18 mouse cellular contexts compared by ENCODE assay signal in the genomic region with DNA sequence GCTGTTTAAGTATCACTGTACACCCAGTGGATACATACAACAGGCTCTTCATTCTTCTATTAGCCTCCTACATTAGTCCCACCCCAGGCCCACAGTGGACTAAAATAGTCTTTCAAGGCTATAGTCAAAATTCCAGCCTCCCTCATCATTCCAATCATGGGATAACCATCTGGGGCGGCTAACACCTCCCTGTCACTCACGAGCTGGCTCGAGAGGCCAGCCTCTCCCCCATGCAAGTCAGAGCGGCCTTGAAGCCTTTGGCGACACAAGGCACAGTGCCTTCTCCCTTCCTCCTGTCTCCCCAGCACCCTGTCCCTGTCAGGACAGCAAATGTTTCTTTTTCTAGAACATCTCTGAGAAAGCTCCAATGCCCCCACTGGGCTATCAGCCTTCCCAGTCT.
DNase-seq lines count a peak whose midpoint lies in the region; ATAC-seq lines count a peak whose summit lies in the region.
"Had no signal": no experiment of that assay in that cellular context is flagged by ENCODE, and none has a peak within 500 bp of the region (broad histone marks: within the 10 kb centered on the region; RNA-seq: fewer than 3 reads in every experiment).

No protein-coding gene starts in this region.

- WGBS in heart, embryonic 13.5 days: 40% methylated on average over 5 of the region's 5 CpGs

- ATAC-seq in heart, embryonic 13.5 days (ENCODE audit: extremely low read depth, insufficient number of reproducible peaks, low FRiP score, low TSS enrichment): no peak
- no peak for ATAC-seq in megakaryocyte, adult 5-6 weeks (ENCODE audit: poor library complexity, severe bottlenecking)
- ATAC-seq: forebrain, embryonic 15.5 days; intestine, embryonic 16.5 days had no signal

- no peak overlapping the region for H3K27ac ChIP-seq in heart, embryonic 13.5 days (replicated peaks)
- H3K27ac ChIP-seq: embryonic facial prominence, embryonic 12.5 days; forebrain, embryonic 15.5 days; heart, adult 2 months; hindbrain, embryonic 15.5 days had no signal

- peaks cover 35% of the 10 kb centered on the region for H3K27me3 ChIP-seq in heart, embryonic 13.5 days (replicated peaks)
- H3K27me3 ChIP-seq: CH12.LX; embryonic facial prominence, embryonic 12.5 days; forebrain, embryonic 15.5 days; hindbrain, embryonic 15.5 days had no signal

- H3K36me3 ChIP-seq in heart, embryonic 13.5 days: no peaks in the 10 kb centered on the region
- H3K36me3 ChIP-seq: embryonic facial prominence, embryonic 12.5 days; forebrain, embryonic 15.5 days; hindbrain, embryonic 15.5 days had no signal

- H3K4me2 ChIP-seq in heart, embryonic 13.5 days: peak overlapping the region; percentile 13; the same call in 1 of the 2 replicates
- H3K4me2 ChIP-seq: embryonic facial prominence, embryonic 12.5 days; forebrain, embryonic 15.5 days; hindbrain, embryonic 15.5 days had no signal

- H3K4me3 ChIP-seq in heart, embryonic 13.5 days: no peak overlapping the region
- H3K4me3 ChIP-seq: embryonic facial prominence, embryonic 12.5 days; forebrain, embryonic 15.5 days; heart, adult 2 months; hindbrain, embryonic 15.5 days had no signal

- peak; percentile 14 for DNase-seq in adrenal gland, adult 2 months
- DNase-seq in adrenal gland, postnatal 4 days (ENCODE audit: low spot score in 2 of 2): no peak
- no peak for DNase-seq in heart, postnatal 36 days
- peak; percentile 60 for DNase-seq in NIH3T3 (ENCODE audit: low read depth)
- DNase-seq in MN1 (ENCODE audit: low spot score): no peak
- DNase-seq: cerebellum, adult 11-12 months; cerebellum, adult 9-10 months; cerebellum, postnatal 25 days; gastrocnemius, postnatal 14 days; kidney, adult 8-10 months had no signal

- intact Hi-C loops in heart, postnatal 36 days (cut with DNase I): loop anchor here (2.0 kb wide), 1 partner anchor 67 kb away; a partner anchor contains a TSS

- H3K9me3 ChIP-seq in heart, embryonic 13.5 days: no peaks in the 10 kb centered on the region
- H3K9me3 ChIP-seq: embryonic facial prominence, embryonic 12.5 days; forebrain, embryonic 15.5 days; hindbrain, embryonic 15.5 days had no signal

- no peak overlapping the region for H3K9ac ChIP-seq in heart, embryonic 13.5 days
- H3K9ac ChIP-seq: embryonic facial prominence, embryonic 12.5 days; forebrain, embryonic 15.5 days; hindbrain, embryonic 15.5 days had no signal

- H3K4me1 ChIP-seq in heart, embryonic 13.5 days: peaks cover 26% of the 10 kb centered on the region
- H3K4me1 ChIP-seq: embryonic facial prominence, embryonic 12.5 days; forebrain, embryonic 15.5 days; hindbrain, embryonic 15.5 days had no signal

Comparison
In these comparisons a context has a peak if more than half of its experiments do, and no peak if none do; other contexts are left out.
1. DNase-seq: peak in adrenal gland, adult 2 months (single experiment) and NIH3T3 (single experiment); none in adrenal gland, postnatal 4 days (0 of 2), heart, postnatal 36 days (0 of 2) and MN1 (single experiment).